Mouse (Mus musculus): ENCODE results near the gene Robo1.

Robo1 gene

DNA sequence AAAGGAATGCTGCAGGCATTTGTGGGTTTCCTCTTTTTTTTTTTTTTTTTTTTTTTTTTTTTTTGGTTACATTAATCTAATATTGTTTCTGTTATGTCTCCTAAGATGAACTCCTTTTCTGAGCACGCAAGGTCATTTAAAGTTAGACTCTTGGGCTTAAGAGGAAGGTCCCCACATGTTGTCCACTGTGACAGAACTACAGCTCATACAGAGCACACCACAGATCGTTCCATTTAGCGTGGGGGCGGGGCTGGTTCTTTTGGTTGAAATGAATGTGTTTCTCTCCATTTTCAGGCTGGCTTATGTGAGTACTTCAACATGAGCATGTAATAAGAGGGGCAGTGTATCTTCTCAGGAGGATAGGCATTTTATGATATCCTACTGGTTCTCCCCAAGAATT is 622.8 kb downstream of the Robo1 start:
- no peak for DNase-seq (ENCODE audit: low read depth, low spot score)

DNA sequence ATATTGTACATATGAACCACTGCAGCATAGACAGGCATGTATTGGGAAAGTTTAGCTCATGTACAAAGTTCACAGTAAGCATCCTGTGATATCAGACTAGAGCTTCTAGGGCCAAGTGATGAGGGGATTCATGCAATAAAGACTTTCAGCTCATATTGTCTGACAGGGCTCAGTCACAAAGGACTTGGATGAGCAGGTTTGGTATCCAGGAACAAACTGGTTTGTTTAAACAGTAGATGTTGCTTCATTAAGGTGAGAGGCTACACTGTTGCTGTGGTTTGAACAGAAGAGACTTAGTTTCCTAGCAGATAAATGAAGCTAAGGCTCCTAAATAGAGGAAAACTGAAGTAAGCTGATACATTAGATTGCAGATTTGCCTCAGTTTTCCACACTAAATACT is 626.8 kb downstream of the Robo1 start:
- no peak for DNase-seq (ENCODE audit: low read depth, low spot score)

DNA sequence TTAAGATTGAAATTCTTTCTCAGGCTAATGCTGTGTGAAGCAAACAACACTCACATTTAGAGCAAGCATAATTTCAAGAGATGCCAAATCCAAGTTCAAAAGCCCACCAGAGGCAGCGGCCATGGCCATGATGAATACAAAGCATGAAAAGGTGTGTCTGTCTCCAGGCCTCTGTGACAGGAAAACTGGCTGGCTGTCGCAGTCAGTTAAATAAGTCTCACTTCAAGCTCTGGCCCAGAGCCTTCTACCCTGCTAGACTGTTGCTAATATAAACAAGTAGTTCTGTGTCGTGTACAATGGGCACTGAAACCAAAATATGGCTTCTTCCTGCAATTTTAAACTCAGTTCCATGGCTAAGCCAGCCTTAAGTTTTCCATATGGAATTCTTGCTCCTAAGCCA is 629.1 kb downstream of the Robo1 start:
- no peak for DNase-seq (ENCODE audit: low read depth, low spot score)

DNA sequence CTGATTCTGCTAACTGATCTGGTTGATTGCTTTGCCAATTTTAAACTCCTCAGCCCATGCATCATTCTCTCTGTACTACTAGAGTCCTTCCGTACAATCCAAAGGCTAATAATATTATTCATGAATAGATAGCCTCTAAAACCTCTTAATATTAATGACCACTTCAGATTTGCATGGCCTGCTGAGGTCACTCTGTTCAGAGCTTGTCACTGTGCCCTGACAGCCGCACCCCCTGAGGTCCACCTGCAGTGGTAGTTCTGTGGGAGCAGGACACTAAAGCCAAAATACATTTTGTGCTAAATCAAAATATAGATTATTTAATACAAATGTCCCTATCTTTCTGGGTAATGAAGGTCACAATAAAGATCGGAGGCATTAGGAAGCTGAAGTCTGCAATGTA is 631.8 kb downstream of the Robo1 start:
- no peak for DNase-seq (ENCODE audit: low read depth, low spot score)

DNA sequence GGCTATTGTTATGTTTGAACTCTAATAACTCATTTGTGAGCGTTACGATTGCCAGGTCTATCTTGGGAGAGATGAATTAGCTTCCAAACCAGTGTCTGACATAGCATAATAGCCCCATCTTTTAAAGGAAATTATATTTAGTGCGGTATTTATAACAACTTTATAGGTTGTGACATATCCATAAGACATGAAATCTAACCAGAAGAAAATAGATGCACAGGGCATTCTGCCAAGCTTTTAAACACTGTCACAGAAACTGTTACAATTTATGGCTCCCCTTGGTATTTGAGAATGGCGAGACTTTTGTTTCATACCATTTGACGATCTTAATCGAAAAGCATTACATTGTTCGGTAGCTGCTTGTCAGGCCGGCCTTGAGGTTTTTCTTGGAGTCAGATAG is 632.7 kb downstream of the Robo1 start:
- DNase-seq (ENCODE audit: low read depth, low spot score) = no peak

DNA sequence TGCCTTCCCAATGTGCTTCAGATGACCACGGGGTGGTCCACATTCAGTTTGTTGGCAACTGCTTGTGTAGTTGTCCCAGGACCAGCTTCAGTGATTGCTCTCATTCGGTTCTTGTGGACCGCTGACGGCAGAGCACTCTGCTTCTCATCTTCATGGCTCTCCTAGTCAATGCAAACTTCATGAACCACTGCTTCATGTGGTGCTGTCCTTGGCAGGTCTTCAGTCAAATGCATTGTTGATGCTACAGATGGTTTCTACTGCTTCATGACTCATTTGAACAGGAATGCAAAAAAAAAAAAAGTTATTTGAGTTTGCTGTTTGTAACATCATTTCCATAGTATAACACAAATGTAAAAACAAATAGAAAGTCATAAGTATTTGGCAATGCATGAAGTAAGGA is 636.3 kb downstream of the Robo1 start:
- DNase-seq (ENCODE audit: low read depth, low spot score) = no peak

DNA sequence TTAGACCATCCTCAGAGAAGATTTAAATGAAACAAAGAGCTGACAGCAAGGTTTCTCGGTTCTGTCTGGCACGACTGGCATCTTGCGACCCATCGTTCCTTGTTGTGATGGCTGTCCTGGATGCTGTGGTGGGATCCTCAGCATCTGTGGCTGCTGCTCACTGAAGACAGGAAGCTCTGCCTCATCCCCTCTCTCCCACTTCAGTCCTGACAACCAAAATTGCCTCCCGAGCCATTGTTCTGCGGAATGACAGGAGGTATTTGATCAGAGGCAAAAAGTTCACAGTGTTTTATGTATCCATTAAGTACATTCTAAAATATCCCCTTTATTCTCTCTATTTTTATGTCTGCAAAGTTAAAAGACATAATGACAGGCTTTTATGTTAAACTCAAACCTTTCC is 643.9 kb downstream of the Robo1 start:
- DNase-seq (ENCODE audit: low read depth, low spot score) = no peak

DNA sequence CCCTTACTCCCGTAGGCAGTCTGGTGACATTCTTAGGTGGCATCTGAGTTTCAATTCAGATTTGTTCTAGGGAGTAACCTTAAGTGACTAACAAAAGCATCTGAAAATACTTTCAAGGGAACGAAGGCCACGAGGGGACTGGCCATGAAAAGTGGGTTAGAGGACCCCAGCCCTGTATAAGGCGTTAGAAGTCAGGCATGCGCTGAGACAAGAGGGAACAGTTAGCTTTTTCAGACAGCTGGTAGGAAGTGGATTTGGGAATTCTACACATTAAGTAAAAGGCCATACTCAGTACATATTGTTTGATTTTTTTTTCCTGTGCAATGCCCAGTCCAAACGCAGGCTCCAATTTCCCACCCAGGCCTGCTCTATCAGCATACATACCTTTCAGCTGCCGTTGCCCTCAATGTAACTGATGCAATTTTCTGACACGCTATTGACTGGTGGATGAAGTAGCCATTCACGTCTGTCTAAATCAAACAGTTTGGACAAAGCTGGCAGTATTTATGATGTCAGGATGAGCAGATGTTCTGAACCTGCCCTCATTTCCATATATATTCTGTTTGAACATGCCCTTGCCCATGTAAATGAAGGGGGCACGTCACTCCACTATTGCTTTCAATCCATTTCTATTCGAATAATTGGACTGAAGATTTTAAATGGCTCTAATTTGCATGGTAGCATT is 651.1 kb downstream of the Robo1 start:
- DNase-seq (ENCODE audit: low read depth, low spot score) = no peak

DNA sequence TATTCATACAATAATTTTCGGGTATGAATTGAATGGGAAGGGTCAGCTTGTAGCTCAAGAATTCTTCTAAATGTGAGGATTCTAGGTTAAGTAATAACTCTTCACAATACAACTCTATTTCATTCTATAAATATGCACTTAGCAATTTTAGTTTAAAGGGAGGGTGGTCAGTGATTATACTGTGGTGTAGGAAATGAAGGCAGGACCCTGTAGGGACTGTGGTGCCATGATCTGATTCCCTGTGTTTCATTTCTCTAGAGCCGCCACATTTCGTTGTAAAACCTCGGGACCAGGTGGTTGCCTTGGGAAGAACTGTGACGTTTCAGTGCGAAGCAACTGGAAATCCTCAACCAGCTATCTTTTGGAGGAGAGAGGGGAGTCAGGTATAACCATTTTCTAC is 651.7 kb downstream of the Robo1 start:
- DNase-seq (ENCODE audit: low read depth, low spot score) = no peak

DNA sequence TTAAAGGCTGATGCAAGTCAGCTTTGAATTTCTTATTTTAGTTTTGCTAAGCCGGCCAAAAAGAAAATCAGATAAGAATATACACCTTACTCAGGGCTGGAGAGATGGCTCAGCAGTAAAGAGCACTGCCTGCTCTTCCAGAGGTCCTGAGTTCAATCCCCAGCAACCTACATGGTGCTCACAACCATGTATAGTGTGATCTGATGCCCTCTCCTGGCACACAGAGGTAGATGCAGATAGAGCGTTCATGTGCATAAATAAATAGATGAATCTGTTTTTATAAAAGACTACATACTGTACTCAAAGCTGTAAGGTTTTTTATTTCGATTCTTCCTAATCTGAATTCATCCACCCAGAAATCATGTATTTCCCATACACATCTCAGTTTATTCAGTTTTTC is 655.7 kb downstream of the Robo1 start:
- no peak for DNase-seq (ENCODE audit: low read depth, low spot score)

DNA sequence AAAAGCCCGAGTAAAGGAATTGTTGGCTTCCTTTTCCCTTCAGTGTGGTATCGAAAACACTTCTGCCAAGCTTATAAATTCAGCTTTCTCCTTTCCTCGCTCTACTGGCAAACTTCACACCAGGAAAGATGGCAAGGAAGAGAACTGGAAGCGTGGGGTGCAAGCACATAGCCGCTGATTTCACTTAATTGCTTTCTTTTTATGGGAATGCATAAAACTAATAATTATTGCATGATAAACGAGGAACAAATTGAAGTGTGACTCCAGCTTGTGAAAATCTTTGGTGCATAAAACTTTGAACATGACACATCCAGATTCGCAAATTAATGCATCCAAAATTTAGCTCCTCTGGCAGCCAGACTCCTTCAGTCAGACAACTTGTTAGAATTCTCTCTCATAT is 659.4 kb downstream of the Robo1 start:
- DNase-seq (ENCODE audit: low read depth, low spot score) = no peak

DNA sequence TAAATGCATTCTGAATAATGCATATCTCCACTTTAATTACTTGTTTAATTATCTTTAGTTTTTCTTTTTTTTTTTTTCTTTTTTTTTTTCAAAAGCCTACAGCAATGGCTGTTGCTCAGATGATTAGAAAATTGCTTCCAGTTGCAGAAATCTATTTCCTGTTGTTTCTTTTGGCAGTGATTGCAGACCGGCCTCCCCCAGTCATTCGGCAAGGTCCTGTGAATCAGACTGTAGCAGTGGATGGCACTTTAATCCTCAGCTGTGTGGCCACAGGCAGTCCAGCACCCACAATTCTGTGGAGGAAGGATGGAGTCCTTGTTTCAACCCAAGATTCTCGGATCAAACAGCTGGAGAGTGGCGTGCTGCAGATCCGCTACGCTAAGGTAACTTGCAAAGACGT is 661.9 kb downstream of the Robo1 start:
- DNase-seq (ENCODE audit: low read depth, low spot score) = no peak

DNA sequence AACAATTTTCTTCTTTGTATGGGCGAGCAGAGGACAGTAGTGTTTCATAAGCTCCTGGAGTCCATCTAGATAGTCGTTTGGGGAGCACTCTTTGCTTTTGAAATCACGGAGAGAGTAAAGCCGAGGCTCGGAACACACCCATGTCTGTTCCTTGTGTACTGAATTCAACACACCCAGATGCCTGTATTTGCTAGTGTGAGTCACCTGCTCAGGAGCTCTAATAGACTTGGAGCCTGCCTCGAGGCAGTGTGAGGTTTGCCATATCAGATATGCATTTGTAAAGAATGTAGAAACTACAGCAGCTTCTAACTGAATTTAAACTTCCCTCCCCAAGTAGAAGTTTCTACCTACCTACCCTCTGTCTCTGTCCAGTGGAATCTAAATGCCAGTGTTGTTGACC is 665.6 kb downstream of the Robo1 start:
- no peak for DNase-seq (ENCODE audit: low read depth, low spot score)

DNA sequence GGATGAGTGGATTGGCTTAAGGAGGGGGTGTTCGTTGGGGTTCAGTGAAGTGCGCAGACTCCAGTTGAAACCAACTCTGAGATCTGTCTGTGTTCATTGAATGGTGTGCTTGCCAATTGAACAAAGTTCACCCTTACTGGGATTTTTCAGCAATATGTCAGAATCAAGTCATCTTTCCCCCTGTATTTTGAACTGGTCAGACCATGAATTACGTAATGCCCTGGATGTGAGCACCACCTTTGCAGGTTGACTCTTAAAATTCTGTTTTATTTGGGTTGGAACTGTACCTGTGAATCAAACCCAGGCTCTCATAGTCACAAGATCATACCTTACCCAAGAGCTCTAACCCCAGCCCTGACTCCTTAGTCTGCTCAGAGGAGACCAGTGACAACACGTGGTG is 666.6 kb downstream of the Robo1 start:
- DNase-seq (ENCODE audit: low read depth, low spot score) = no peak

DNA sequence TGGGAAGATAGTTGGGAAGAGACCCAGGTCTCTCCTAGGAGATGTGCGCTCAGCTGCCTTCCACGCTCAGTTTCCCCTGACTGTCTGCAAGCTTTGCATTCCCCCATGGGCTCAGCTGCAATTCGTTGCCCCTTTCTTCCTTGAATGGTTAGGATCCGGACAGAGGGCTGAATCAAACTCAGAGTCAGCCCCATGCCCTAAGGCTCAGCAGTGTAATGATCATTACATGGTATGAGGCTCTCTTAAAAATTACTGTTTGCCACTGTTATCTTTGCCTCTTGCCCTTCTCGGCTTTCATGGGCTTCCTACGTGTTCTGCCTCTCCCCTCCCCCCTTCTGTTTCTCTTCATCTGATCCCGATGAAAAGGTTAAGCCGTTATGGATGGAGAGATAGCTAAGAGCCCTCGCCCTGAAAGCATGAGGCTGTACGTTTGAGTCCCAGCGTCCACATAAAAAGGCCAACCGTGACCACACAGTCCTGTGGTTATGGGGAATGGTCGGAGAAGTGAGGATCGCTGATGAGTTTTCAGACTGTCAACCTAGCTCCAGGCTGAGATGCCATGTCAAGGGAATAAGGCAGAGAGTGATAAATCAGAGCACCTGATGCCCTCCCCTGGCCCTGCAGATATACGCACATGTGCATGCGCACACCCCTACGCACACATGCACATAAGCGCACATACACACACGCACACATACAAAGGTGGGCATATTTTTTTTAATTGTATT is 668.9 kb downstream of the Robo1 start:
- no peak for DNase-seq (ENCODE audit: low read depth, low spot score)

DNA sequence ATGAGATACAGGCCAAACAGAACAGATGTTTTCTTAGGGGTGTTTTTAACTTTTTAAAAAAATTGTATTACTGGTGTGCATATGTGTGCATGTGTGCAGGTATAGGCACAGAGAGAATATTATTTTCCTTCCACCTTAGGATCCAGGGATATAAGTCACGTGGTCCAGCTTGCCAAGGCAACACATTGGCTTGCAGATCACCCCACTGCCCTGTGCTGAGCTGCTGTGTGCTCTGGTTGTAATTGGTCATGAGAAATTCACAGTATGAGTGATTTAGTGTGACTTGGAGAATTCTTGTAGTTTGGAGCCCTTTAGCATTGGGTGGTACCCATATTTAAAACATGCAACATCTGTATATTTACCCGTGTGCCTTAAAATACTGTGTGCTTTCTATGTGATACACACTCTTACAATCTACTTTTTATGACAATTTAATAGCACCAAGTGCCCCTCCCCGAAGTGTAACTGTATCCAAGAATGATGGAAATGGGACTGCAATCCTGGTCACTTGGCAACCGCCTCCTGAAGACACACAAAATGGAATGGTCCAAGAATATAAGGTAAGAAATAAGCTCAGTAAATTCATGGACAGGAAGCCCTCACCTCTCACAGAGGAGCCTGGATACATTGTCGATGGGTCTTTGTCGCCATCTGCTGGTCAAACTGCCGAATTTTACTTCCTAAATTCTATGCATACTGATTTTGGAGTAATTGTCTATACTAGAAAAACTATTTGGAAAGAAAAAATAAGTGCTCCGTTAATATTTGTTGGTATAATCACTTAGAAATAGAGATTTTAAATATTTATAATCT is 671.5 kb downstream of the Robo1 start:
- peak; percentile 33 for DNase-seq (ENCODE audit: low read depth, low spot score)

DNA sequence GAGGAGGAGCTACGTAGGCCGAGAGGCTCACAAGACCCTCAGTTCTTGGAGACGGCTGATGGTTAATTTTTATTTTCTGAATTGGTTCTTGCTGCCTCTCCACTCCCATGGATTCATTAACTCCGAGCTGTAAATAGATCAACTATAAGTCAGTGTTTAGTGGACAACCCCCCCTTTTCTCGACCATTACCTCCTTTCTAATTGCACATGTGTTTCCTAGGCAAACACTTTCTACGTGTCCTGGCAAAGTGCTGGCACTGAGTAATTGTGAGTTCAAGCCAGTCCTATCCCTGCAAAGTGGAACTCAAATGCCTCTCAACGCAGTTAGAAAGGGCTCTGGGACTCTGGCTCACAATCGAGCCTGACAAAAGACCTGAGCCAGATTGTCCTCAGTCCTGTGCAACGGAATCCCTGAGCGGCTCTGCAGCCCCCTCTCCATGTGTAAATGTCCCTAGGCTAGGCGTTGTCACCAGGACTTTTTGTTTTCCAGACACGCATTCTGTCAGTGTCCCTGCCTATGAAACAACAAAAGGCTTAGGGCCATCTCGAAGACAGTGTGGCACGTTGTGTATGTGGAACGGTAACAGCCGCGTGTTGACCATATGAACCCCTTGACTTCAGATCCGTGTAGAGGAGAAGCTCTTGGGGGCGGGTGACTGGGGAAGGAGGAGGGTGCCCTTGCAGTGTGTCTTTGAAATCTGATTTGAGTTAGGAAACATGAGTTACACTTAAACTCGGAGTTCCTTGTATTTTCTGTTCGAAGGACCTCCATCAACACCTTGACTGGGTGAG is 682.5 kb downstream of the Robo1 start:
- no peak for DNase-seq (ENCODE audit: low read depth, low spot score)

DNA sequence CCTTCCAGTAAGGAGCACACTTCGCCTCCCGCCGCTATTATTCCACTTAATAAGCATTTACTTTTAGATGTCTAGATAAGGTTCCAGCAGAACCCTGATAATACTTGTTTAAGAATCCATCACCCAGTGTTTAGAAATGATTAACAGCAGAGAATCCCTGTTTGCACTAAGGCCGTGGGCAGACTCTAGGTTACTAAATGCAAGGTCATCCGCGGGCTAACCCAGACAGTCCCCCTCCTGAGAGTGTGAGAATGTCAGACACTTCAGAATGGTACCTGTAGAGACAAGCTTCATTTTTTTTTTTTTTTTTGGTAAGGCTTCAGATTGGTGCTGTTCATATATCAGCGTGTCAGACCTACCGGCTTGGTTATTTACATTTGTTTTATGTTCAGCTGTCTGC is 685.1 kb downstream of the Robo1 start:
- no peak for DNase-seq (ENCODE audit: low read depth, low spot score)

DNA sequence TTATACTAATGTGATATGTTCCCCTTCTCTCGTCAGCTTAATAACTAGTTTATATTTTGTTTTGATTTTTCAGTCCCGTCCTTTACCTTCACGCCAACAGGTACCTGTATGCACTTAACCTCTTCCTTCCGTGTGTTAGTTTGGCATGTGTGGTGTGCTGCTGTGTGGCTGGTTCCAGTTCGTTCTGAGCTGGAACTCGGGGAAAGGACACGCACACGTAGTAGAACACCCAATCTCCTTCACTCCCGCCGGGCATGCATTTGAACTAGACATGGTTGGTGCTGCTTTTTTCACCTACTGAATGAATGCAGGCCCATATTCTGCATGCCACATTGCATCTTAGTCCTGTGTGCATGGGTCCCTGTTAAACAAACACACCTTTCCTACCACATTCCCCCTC is 685.5 kb downstream of the Robo1 start:
- no peak for DNase-seq (ENCODE audit: low read depth, low spot score)

DNA sequence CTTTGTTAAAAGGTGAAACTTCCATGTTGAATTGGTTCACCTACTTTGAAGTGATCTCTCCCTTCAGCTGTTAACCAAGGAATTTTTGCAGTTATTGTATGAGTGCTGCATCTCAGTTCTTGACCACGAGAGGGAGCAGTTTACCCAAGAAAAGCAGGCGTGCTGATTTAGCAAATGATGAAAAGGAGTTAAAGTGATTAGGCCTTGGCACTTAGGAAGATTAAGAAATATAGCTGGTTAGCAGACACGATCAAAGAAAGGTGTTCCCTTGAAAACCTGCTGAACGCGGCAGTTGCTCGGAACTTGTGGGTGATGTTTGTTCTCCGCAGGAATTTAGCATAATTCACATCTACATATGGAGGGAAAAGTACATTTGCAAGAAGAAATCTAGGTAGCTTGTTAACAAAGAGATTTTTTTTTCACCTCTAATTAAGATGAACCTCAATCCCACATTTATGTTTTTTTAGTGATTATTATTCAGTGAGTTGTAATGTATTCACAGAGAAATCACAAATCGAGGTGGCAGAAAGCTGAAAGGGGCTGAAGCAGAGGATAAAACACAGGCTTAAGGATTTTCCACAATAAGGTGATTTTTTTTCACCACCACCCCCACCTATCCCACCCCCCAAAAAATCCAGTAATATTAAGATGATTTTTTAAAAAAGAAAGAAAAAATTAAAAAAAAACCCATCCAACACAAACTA is 687.3 kb downstream of the Robo1 start:
- peak; percentile 37 for DNase-seq (ENCODE audit: low read depth, low spot score)

DNA sequence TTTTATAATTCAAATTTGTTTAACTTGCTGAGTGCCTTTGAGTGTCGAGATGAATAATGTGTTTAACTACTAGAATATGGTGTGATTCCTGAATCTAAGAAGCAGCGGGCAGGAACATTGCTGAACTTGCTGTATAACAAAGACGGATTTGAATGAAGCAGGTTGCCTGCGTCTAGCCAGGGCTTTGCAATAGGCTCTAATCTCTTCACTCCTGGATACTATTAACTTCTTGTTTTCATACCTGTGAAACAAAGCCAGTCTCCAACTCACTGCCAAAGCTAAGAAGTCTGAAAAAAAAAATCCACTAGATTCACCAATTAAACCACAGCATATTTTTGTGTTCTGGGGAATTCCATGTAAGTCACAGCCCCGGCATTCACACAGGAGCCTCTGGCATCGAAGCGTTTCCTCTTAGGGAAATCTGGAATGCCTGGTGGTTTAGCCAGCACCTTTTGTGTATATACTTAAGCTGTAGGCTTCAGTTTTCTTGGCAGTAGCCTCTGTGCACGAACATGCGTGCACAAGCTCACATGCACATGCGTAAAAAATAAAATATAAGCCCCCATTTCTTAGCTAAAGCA is 687.9 kb downstream of the Robo1 start:
- no peak for DNase-seq (ENCODE audit: low read depth, low spot score)

Measured in retina, adult 2 months (tissue).